Mouse (Mus musculus): Measurements from ENCODE around the gene Lrrc1.
"Not testable (repeated sequence)": the region's sequence is repeated elsewhere in the genome, so short reads cannot be mapped to it uniquely, and the experiment has no call there.

Gene Lrrc1

GRCm38 (mm10) chr9:77544354-77545067 is at the start of gene Lrrc1:
Lrrc1 (minus strand) TSS chr9:77544870.
- DNase-seq (ENCODE audit: low spot score), result peak; percentile 91

GRCm38 (mm10) chr9:77592423-77592822 is 47.8 kb upstream of the Lrrc1 start:
- no peak for DNase-seq (ENCODE audit: low spot score)

- DNase-seq (ENCODE audit: low spot score), result no peak
Measured at GRCm38 (mm10) chr9:77589496-77589895, 44.8 kb upstream of the Lrrc1 start.

GRCm38 (mm10) chr9:77587616-77588015 is 42.9 kb upstream of the Lrrc1 start:
- DNase-seq (ENCODE audit: low spot score), result no peak

GRCm38 (mm10) chr9:77586806-77587591 is 42.3 kb upstream of the Lrrc1 start:
- DNase-seq (ENCODE audit: low spot score), result no peak

GRCm38 (mm10) chr9:77584746-77585145 is 40.1 kb upstream of the Lrrc1 start:
- no peak for DNase-seq (ENCODE audit: low spot score)

GRCm38 (mm10) chr9:77583302-77583701 is 38.6 kb upstream of the Lrrc1 start:
- no peak for DNase-seq (ENCODE audit: low spot score)

GRCm38 (mm10) chr9:77579827-77580226 is 35.2 kb upstream of the Lrrc1 start:
- peak; percentile 25 for DNase-seq (ENCODE audit: low spot score)

- DNase-seq (ENCODE audit: low spot score), result no peak
Measured at GRCm38 (mm10) chr9:77577931-77578330, 33.3 kb upstream of the Lrrc1 start.

- DNase-seq (ENCODE audit: low spot score), result no peak
Measured at GRCm38 (mm10) chr9:77577409-77577808, 32.7 kb upstream of the Lrrc1 start.

GRCm38 (mm10) chr9:77576320-77576719 is 31.6 kb upstream of the Lrrc1 start:
- DNase-seq (ENCODE audit: low spot score), result no peak

- not testable (repeated sequence) for DNase-seq (ENCODE audit: low spot score)
Measured at GRCm38 (mm10) chr9:77574996-77575395, 30.3 kb upstream of the Lrrc1 start.

GRCm38 (mm10) chr9:77571851-77572250 is 27.2 kb upstream of the Lrrc1 start:
- no peak for DNase-seq (ENCODE audit: low spot score)

GRCm38 (mm10) chr9:77568789-77569506 is 24.3 kb upstream of the Lrrc1 start:
- peak; percentile 39 for DNase-seq (ENCODE audit: low spot score)

- no peak for DNase-seq (ENCODE audit: low spot score)
Measured at GRCm38 (mm10) chr9:77561827-77562226, 17.2 kb upstream of the Lrrc1 start.

GRCm38 (mm10) chr9:77557963-77558362 is 13.3 kb upstream of the Lrrc1 start:
- no peak for DNase-seq (ENCODE audit: low spot score)

- DNase-seq (ENCODE audit: low spot score), result no peak
Measured at GRCm38 (mm10) chr9:77557181-77557580, 12.5 kb upstream of the Lrrc1 start.

GRCm38 (mm10) chr9:77556435-77556834 is 11.8 kb upstream of the Lrrc1 start:
- no peak for DNase-seq (ENCODE audit: low spot score)

- DNase-seq (ENCODE audit: low spot score), result no peak
Measured at GRCm38 (mm10) chr9:77553465-77553864, 8.8 kb upstream of the Lrrc1 start.

- no peak for DNase-seq (ENCODE audit: low spot score)
Measured at GRCm38 (mm10) chr9:77551036-77551512, 6.4 kb upstream of the Lrrc1 start.

GRCm38 (mm10) chr9:77546010-77546409 is 1.3 kb upstream of the Lrrc1 start:
- no peak for DNase-seq (ENCODE audit: low spot score)

GRCm38 (mm10) chr9:77545068-77545421 is 375 bp upstream of the Lrrc1 start:
- no peak for DNase-seq (ENCODE audit: low spot score)

All from retina, embryonic 14.5 days (tissue).